Mouse (Mus musculus) layer of hippocampus, adult 18-20 months (tissue): ENCODE measurements at regions not wholly inside any gene's neighbourhood (a gene's known extent, or its start where the extent isn't known, plus 50 kb on each side); places are given as distances from the start of the nearest gene placed in this dataset.

Source experiments
- DNase-seq, 2 experiments: peaks; one replicate each; pipeline ENCODE4 v3.0.0; 2022; ENCODE audit warnings: low spot score in 2 of 2

- no peak for DNase-seq
Observed at GRCm38 (mm10) chr4:150800774-150801173, 52.9 kb upstream of the Errfi1 start.

- peak; percentile 18 to 42 for DNase-seq
Observed at GRCm38 (mm10) chr4:150799550-150800398, 53.9 kb upstream of the Errfi1 start.

- peak; percentile 25 to 71 for DNase-seq
Observed at GRCm38 (mm10) chr4:150798783-150799530, 54.8 kb upstream of the Errfi1 start.

GRCm38 (mm10) chr4:150798281-150798680 lies 55.4 kb upstream of the Errfi1 start:
- no peak for DNase-seq

- no peak for DNase-seq
Observed at GRCm38 (mm10) chr4:150797057-150797456, 56.7 kb upstream of the Errfi1 start.

- no peak for DNase-seq
Observed at GRCm38 (mm10) chr4:150794878-150795277, 58.8 kb upstream of the Errfi1 start.

GRCm38 (mm10) chr4:150794257-150794794 lies 59.4 kb upstream of the Errfi1 start:
- DNase-seq, result no peak

- DNase-seq, result no peak
Observed at GRCm38 (mm10) chr4:150793146-150793545, 60.6 kb upstream of the Errfi1 start.

- no peak for DNase-seq
Observed at GRCm38 (mm10) chr4:150789166-150789565, 64.6 kb upstream of the Errfi1 start.

- DNase-seq, result no peak
Observed at GRCm38 (mm10) chr4:150787113-150787512, 66.6 kb upstream of the Errfi1 start.

- no peak for DNase-seq
Observed at GRCm38 (mm10) chr4:150786651-150787050, 67.1 kb upstream of the Errfi1 start.

- no peak for DNase-seq
Observed at GRCm38 (mm10) chr4:150784491-150785451, 68.9 kb upstream of the Errfi1 start.

GRCm38 (mm10) chr4:150781304-150781703 lies 72.4 kb upstream of the Errfi1 start:
- DNase-seq, result no peak

- DNase-seq, result no peak
Observed at GRCm38 (mm10) chr4:150779340-150779739, 74.4 kb upstream of the Errfi1 start.

- DNase-seq, result no peak
Observed at GRCm38 (mm10) chr4:150778683-150779082, 75.0 kb upstream of the Errfi1 start.

GRCm38 (mm10) chr4:150775695-150776521 lies 77.8 kb upstream of the Errfi1 start:
- DNase-seq, result peak; percentile 17 to 53

GRCm38 (mm10) chr4:150775281-150775680 lies 78.4 kb upstream of the Errfi1 start:
- DNase-seq, result no peak

- no peak for DNase-seq
Observed at GRCm38 (mm10) chr4:150774289-150774914, 79.3 kb upstream of the Errfi1 start.

- DNase-seq, result no peak
Observed at GRCm38 (mm10) chr4:150771922-150772651, 81.6 kb upstream of the Errfi1 start.
